Mouse (Mus musculus) forebrain, embryonic 14.5 days (tissue): ENCODE results near the gene Gm9803. TPM values are rescaled to one million over a fixed set of nuclear protein-coding genes. Genes with fewer than 3 reads are reported as not detected.

Source experiments
- ATAC-seq: fragments of 200-750 bp; cut with Nextera tagmentation; 2 replicates; pipeline ENCODE4 v1.8.0; 2017; ENCODE audit warnings: mild to moderate bottlenecking, moderate library complexity
- DNase-seq: peaks from one replicate; pipeline ENCODE4 v3.0.0-alpha.2; 2015; ENCODE audit warnings: low spot score
- H3K27ac ChIP-seq: fragments of 300-500 bp; sonication (generic); 2 replicates; pipeline ENCODE4 v1.5.1; 2014; ENCODE audit warnings: low read depth, mild to moderate bottlenecking, control low read depth, low read length, moderate library complexity
- H3K27me3 ChIP-seq: fragments of 300-500 bp; sonication (generic); replicated peaks from 2 replicates; pipeline ENCODE4 v1.6.1; 2014; ENCODE audit warnings: low read length, control low read depth, mixed read lengths; ENCODE audit not compliant: control insufficient read depth, insufficient read depth
- H3K36me3 ChIP-seq: fragments of 300-500 bp; sonication (generic); 2 replicates; pipeline ENCODE4 v1.6.1; 2014; ENCODE audit warnings: low read length, control low read depth; ENCODE audit not compliant: control insufficient read depth, insufficient read depth
- H3K4me1 ChIP-seq: fragments of 300-500 bp; sonication (generic); 2 replicates; pipeline ENCODE4 v1.6.1; 2014; ENCODE audit warnings: antibody characterized with exemption, low read length, control low read depth; ENCODE audit not compliant: control insufficient read depth, insufficient read depth
- H3K4me2 ChIP-seq: fragments of 300-500 bp; sonication (generic); 2 replicates; pipeline ENCODE4 v1.6.1; 2014; ENCODE audit warnings: mild to moderate bottlenecking, control low read depth, low read length
- H3K4me3 ChIP-seq: fragments of 300-500 bp; sonication (generic); 2 replicates; pipeline ENCODE4 v1.5.1; 2014; ENCODE audit warnings: low read depth, low read length, control low read depth
- H3K9ac ChIP-seq: fragments of 300-500 bp; sonication (generic); 2 replicates; pipeline ENCODE4 v1.6.1; 2014; ENCODE audit warnings: mild to moderate bottlenecking, low read length, control low read depth, moderate library complexity
- H3K9me3 ChIP-seq: fragments of 300-500 bp; sonication (generic); replicated peaks from 2 replicates; pipeline ENCODE4 v1.6.1; 2016; ENCODE audit warnings: low read length, control low read depth, mixed read lengths; ENCODE audit not compliant: control insufficient read depth
- WGBS: fragments of 180-500 bp; shearing (Covaris S2); extraction: QIAGEN DNeasy Blood & Tissue Kit; methylation state at CpG from one replicate; pipeline ENCODE4 v1.1.7; 2014; 5-methylcytosine and 5-hydroxymethylcytosine counted together
- polyA plus RNA-seq: library from polyadenylated mRNA; unstranded; fragments of >200 nt; fragmentation: Nextera tagmentation; extraction: Ambion mirVana; gene quantifications from 2 replicates; pipeline ENCODE4 v1.2.1, GENCODE M21; 2014

Gene Gm9803
- polyA plus RNA-seq, 1 experiment from 2014 or later = 22.1 TPM

DNA sequence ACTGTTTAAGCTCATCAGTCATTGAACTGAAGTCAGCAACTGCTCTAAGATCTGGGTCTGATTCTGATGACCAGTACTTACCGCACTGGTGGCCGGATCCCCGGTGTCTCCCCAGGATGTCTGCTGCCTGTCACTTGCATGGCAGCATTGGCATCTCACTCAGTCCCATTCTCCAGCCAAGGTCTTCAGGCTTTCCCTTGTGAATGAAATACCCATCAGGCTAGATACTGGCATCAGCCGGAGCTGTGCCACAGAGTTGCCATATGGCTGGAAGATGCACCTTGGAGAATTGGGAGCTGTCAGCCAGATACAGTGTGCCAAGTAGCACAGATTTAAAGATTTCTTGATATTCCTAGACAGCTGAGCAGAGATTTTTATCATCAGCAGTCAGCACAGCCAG is 21.3 kb upstream of the Gm9803 start:
- no peaks in the 10 kb centered on the region for H3K9me3 ChIP-seq
- 82% methylated on average over 4 of the region's 4 CpGs for WGBS
- no peak overlapping the region for H3K4me3 ChIP-seq
- no peak overlapping the region for H3K4me2 ChIP-seq
- peak; percentile 75; the same call in 1 of the 2 replicates for ATAC-seq
- no peak overlapping the region for H3K27ac ChIP-seq
- no peaks in the 10 kb centered on the region for H3K27me3 ChIP-seq
- peaks cover 35% of the 10 kb centered on the region for H3K36me3 ChIP-seq
- H3K9ac ChIP-seq = no peak overlapping the region
- no peaks in the 10 kb centered on the region for H3K4me1 ChIP-seq
- DNase-seq = peak; percentile 63

DNA sequence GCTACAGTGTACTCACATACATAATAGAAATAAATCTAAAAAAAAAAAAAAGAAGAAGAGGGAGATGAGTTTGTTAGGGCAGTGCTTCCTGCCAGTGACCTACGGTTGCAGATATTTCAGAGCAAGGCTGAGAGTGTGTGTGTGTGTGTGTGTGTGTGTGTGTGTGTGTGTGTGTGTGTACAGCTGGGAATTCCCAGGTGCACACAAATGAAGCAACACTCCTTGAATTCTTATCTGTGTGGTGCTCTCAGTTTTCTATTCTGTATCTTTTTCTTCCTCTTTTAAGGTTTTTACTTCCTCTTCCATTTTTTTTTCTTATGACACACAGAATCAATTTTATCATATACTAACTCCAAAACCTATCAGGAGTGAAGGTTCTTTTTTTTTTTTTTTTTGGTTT is 19.6 kb upstream of the Gm9803 start:
- Histone ChIP-seq H3K36me3 (peaks cover 25% of the 10 kb centered on the region), H3K9me3 (no peaks in the 10 kb centered on the region), H3K9ac (no peak overlapping the region), H3K27me3 (no peaks in the 10 kb centered on the region), H3K27ac (no peak overlapping the region), H3K4me1 (no peaks in the 10 kb centered on the region), H3K4me2 (no peak overlapping the region), H3K4me3 (no peak overlapping the region)
- DNase-seq (no peak), ATAC-seq (no peak)
- WGBS = 75% methylated on average over 1 of the region's 1 CpGs

DNA sequence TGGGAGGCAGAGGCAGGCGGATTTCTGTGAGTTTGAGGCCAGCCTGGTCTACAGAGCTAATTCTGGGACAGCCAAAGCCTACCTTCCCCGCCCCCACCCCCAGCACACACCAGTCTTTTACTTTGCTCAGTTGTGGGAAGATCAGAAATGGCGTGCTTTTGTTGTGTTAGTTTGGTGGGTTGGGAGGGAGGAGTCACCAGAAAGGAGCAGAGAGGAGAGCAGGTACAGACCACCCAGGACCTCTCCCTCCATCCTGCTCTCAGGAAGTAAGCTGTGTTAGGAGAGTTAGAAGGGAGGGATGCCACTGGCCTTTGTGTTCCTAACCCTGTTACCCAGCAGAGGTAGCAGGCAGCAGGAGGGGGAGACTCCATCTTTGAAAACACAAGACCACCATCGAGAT is 16.8 kb upstream of the Gm9803 start:
- WGBS = 61% methylated on average over 4 of the region's 4 CpGs
- Histone ChIP-seq H3K36me3 (peaks cover 40% of the 10 kb centered on the region), H3K9me3 (no peaks in the 10 kb centered on the region), H3K4me2 (no peak overlapping the region), H3K27ac (no peak overlapping the region), H3K9ac (no peak overlapping the region), H3K4me1 (no peaks in the 10 kb centered on the region), H3K4me3 (no peak overlapping the region), H3K27me3 (no peaks in the 10 kb centered on the region)
- no peak for ATAC-seq
- no peak for DNase-seq

DNA sequence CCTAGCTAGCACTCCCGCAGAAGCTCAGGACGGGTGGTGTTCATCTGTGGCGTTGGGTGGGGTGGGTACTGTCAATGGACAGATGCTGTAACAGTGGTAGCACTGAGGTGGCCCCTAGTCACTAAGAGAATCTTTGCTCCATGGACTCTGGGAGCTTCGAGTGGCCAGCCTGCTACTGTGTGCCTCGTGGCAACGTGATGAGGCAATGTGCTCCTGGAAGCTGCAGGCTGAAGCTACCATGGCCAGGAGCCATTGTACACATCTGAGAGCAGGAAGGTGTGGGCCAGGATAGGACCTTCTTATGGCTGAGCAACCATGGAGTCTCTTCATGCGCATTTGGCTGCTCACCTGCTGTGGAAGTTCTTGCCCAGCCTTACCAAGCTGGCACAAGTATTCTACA is 14.7 kb upstream of the Gm9803 start:
- Histone ChIP-seq H3K4me3 (no peak overlapping the region), H3K9ac (no peak overlapping the region), H3K36me3 (peaks cover 46% of the 10 kb centered on the region), H3K9me3 (no peaks in the 10 kb centered on the region), H3K4me1 (no peaks in the 10 kb centered on the region), H3K27me3 (no peaks in the 10 kb centered on the region), H3K4me2 (no peak overlapping the region), H3K27ac (no peak overlapping the region)
- 94% methylated on average over 7 of the region's 7 CpGs for WGBS
- ATAC-seq = no peak
- no peak for DNase-seq

DNA sequence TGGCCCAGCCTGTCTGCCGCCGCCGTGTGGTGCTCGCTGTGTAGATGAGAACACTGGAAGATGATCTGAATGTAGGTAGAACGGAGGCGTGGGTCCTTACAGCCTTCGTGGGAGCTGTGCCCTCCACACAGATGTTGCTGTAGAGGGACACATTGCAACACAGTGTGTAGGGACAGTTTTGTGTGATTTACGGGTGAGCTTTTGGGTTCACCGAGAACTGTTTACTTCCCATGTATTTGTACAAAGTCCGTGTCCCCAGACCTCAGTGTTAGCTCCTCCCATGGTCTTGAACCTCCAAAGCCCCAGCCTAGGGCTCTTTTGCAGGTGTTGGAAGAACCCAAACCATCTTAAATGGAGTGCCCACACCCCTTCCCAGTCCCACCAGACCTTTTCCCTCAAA is 10.9 kb upstream of the Gm9803 start:
- H3K4me3 ChIP-seq = no peak overlapping the region

DNA sequence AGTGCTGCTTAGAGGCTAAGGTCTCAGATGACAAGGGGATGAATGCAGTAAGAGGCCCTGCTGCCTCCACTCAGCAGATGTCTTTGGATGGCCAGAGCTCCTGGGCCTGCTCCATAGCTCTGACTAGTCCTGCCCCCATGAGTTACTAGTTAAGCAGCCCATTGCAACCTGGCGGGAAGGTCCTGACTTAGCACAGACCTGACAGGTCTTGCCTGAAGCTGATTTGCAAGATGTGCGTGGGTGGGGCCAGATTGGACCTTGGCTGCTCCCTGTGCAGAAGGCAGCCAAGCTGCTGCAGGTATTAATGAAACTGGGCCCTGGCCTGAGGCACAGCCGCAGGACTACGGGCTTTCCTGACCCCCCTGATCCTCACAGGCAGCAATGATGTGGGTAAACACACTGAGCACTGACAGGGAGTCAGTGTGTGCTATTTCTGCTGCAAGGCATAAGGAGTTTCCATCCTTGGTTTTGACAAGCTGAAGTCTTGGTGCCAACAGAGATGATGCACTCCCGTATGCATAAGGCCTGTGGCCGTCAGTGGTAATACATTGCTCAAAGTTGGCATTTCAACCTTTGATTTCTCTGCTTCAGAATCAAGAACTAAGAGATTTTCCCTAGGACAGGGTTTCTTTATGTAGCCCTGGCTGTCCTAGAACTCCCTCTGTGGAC is 6.8 kb upstream of the Gm9803 start:
- ATAC-seq = no peak
- 74% methylated on average over 6 of the region's 6 CpGs for WGBS
- H3K9me3 ChIP-seq = no peaks in the 10 kb centered on the region
- DNase-seq = no peak
- no peak overlapping the region for H3K4me2 ChIP-seq
- H3K36me3 ChIP-seq = peaks cover 13% of the 10 kb centered on the region
- no peak overlapping the region for H3K27ac ChIP-seq
- no peaks in the 10 kb centered on the region for H3K27me3 ChIP-seq
- H3K9ac ChIP-seq = no peak overlapping the region
- H3K4me1 ChIP-seq = no peaks in the 10 kb centered on the region
- H3K4me3 ChIP-seq = no peak overlapping the region

More for the DNA sequence above, 10.9 kb upstream of the Gm9803 start:
- peaks cover 42% of the 10 kb centered on the region for H3K36me3 ChIP-seq
- H3K9ac ChIP-seq = no peak overlapping the region
- ATAC-seq (no peak), DNase-seq (no peak)
- no peaks in the 10 kb centered on the region for H3K9me3 ChIP-seq
- H3K4me2 ChIP-seq = no peak overlapping the region
- H3K27me3 ChIP-seq = no peaks in the 10 kb centered on the region
- no peaks in the 10 kb centered on the region for H3K4me1 ChIP-seq
- H3K27ac ChIP-seq = no peak overlapping the region
- WGBS = 96% methylated on average over 10 of the region's 10 CpGs

DNA sequence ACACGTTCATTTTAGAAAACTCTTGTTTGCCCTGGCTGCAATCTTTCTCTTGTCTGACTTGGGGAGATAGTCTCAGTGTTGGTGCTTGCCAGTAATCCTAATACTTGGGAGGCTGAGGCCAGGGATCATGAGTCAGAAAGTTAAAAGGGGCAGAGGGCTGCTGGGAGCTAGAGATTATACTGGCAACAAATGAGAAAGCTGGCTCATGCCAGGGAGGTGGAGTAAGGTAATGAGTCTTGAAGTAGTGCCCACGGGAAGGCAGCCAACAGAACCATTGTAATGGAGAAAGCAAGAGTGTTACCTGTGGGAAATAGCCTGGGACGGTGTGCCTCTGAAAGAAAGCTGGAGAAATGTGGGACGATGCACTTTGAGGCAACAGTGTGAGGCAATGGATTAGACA is 6.0 kb upstream of the Gm9803 start:
- Histone ChIP-seq H3K4me1 (no peaks in the 10 kb centered on the region), H3K4me3 (no peak overlapping the region), H3K9ac (no peak overlapping the region), H3K27ac (no peak overlapping the region), H3K36me3 (peaks cover 9% of the 10 kb centered on the region), H3K9me3 (no peaks in the 10 kb centered on the region), H3K27me3 (no peaks in the 10 kb centered on the region), H3K4me2 (no peak overlapping the region)
- ATAC-seq (no peak), DNase-seq (no peak)
- WGBS = 52% methylated on average over 4 of the region's 4 CpGs

DNA sequence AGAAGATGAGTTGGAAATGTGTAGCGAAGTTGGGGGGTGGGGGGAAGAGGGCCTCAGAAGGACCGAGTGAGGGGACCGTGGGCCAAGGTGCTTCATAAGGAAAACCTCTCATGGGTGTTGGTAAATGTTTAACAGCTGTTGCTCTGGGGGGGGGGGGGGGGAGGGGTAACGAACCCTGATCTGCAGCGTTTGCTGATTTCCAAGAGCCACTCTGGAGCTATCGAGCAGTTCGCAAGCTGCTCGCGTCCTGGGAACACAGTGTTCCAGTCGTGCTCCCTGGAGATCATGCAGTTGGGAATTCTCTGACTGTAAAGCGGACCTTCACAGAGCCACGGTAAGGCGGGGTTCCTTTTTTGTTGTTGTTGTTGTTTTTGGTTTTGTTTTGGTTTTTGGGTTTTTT is 5.5 kb upstream of the Gm9803 start:
- Histone ChIP-seq H3K36me3 (0 out of 2 replicates have a peak, but pooled peaks cover 7% of the 10 kb centered on the region), H3K9ac (no peak overlapping the region), H3K9me3 (no peaks in the 10 kb centered on the region), H3K27ac (no peak overlapping the region), H3K27me3 (no peaks in the 10 kb centered on the region), H3K4me3 (no peak overlapping the region), H3K4me2 (no peak overlapping the region), H3K4me1 (no peaks in the 10 kb centered on the region)
- no peak for ATAC-seq
- no peak for DNase-seq
- WGBS = 83% methylated on average over 13 of the region's 13 CpGs

DNA sequence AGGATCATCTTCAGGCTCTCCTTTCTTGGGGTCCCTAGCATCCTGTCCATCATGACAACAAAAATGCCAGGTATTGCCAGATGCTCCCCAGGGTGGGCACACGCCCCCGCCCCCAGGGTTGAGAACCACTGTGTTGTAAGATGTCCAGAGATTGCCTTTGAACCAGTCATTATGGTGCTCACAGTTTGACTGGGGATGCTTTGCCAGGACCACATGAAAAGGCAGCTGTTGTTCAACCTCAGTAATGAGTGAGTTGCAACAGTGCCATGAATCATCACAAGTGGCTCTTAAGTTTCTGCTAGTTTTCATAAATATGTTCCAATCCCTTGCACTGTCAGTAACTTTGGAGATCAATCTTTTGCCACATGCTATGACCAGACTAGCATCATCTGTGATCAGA is 3.9 kb upstream of the Gm9803 start:
- H3K4me2 ChIP-seq = no peak overlapping the region
- H3K4me3 ChIP-seq = no peak overlapping the region
- peaks cover 2% of the 10 kb centered on the region; the same call in 1 of the 2 replicates for H3K36me3 ChIP-seq
- ATAC-seq (no peak), DNase-seq (no peak)
- H3K4me1 ChIP-seq = no peaks in the 10 kb centered on the region
- H3K9me3 ChIP-seq = no peaks in the 10 kb centered on the region
- H3K27me3 ChIP-seq = no peaks in the 10 kb centered on the region
- WGBS = 95% methylated on average over 2 of the region's 2 CpGs
- no peak overlapping the region for H3K27ac ChIP-seq
- H3K9ac ChIP-seq = no peak overlapping the region
